Mouse (Mus musculus): ENCODE results near the gene Gcm1.

Gene Gcm1

GRCm38 (mm10) chr9:78101431-78101830, 49.7 kb downstream of the Gcm1 start:
- DNase-seq (ENCODE audit: low spot score) = no peak

- no peak for DNase-seq (ENCODE audit: low spot score)
Measured at GRCm38 (mm10) chr9:78103965-78104560, 52.3 kb downstream of the Gcm1 start.

GRCm38 (mm10) chr9:78104973-78105372, 53.2 kb downstream of the Gcm1 start:
- DNase-seq (ENCODE audit: low spot score) = no peak

- no peak for DNase-seq (ENCODE audit: low spot score)
Measured at GRCm38 (mm10) chr9:78105501-78105932, 53.8 kb downstream of the Gcm1 start.

GRCm38 (mm10) chr9:78106821-78107220, 55.1 kb downstream of the Gcm1 start:
- no peak for DNase-seq (ENCODE audit: low spot score)

- DNase-seq (ENCODE audit: low spot score) = no peak
Measured at GRCm38 (mm10) chr9:78107582-78107911, 55.8 kb downstream of the Gcm1 start.

GRCm38 (mm10) chr9:78107912-78108795, 56.4 kb downstream of the Gcm1 start:
- peak; percentile 74 for DNase-seq (ENCODE audit: low spot score)

- peak; percentile 64 for DNase-seq (ENCODE audit: low spot score)
Measured at GRCm38 (mm10) chr9:78108796-78109239, 57.1 kb downstream of the Gcm1 start, which contains the start of the genes Fbxo9 and Ick. Fbxo9 (minus strand) TSS chr9:78109065. Ick (plus strand) TSS chr9:78109192.

- DNase-seq (ENCODE audit: low spot score) = no peak
Measured at GRCm38 (mm10) chr9:78109656-78110055, 57.9 kb downstream of the Gcm1 start.

- no peak for DNase-seq (ENCODE audit: low spot score)
Measured at GRCm38 (mm10) chr9:78111456-78111855, 59.7 kb downstream of the Gcm1 start.

- peak; percentile 93 for DNase-seq (ENCODE audit: low spot score)
Measured at GRCm38 (mm10) chr9:78112770-78113537, 61.2 kb downstream of the Gcm1 start.

- no peak for DNase-seq (ENCODE audit: low spot score)
Measured at GRCm38 (mm10) chr9:78113538-78113885, 61.8 kb downstream of the Gcm1 start.

All from urinary bladder, postnatal 25 days (tissue).